Mouse (Mus musculus) G1E (cell line): ENCODE results near the gene Slc9b2. TPM values are rescaled to one million over a fixed set of nuclear protein-coding genes. Genes with fewer than 3 reads are reported as not detected.

Experiments used
- ATAC-seq: 2 replicates; pipeline ENCODE4 v1.8.0; 2016; ENCODE audit warnings: mild to moderate bottlenecking; ENCODE audit not compliant: insufficient number of reproducible peaks, poor library complexity, low FRiP score, severe bottlenecking; ENCODE audit errors: extremely low read depth
- DNase-seq: peaks from one replicate; pipeline ENCODE4 v3.0.0; 2012; ENCODE audit warnings: low spot score
- H3K27me3 ChIP-seq: 2 replicates; pipeline ENCODE4 v1.6.1; 2012; ENCODE audit warnings: mild to moderate bottlenecking, low read length, inconsistent platforms; ENCODE audit not compliant: insufficient read depth
- H3K36me3 ChIP-seq: replicated peaks from 2 replicates; pipeline ENCODE3; 2012; ENCODE audit warnings: mild to moderate bottlenecking, inconsistent platforms
- H3K4me1 ChIP-seq: 2 replicates; pipeline ENCODE4 v1.6.1; 2012; ENCODE audit warnings: low read depth, low read length, inconsistent platforms, mixed read lengths; ENCODE audit not compliant: insufficient read depth
- H3K4me3 ChIP-seq: 2 replicates; pipeline ENCODE4 v1.5.1; 2012; ENCODE audit warnings: low read depth, mild to moderate bottlenecking, inconsistent platforms, low read length, moderate library complexity, mixed read lengths
- H3K9me3 ChIP-seq: replicated peaks from 2 replicates; pipeline ENCODE4 v1.6.1; 2012; ENCODE audit warnings: inconsistent platforms
- CTCF ChIP-seq: IDR thresholded peaks from 2 replicates; pipeline ENCODE4 v1.5.1; 2012; ENCODE audit warnings: low read depth, low read length, inconsistent platforms, mixed read lengths
- GATA1 ChIP-seq: IDR thresholded peaks from 2 replicates; pipeline ENCODE4 v1.6.1; 2012; ENCODE audit warnings: borderline replicate concordance, low read length, inconsistent platforms, mixed read lengths
- GATA2 ChIP-seq: IDR thresholded peaks from 2 replicates; pipeline ENCODE4 v1.6.1; 2012; ENCODE audit warnings: low read depth, low read length, inconsistent platforms, borderline replicate concordance
- POLR2AphosphoS5 ChIP-seq: IDR thresholded peaks from 2 replicates; pipeline ENCODE4 v1.6.1; 2012; ENCODE audit warnings: low read depth, low read length, inconsistent platforms; ENCODE audit not compliant: insufficient replicate concordance
- TAL1 ChIP-seq: conservative IDR thresholded peaks from 2 replicates; pipeline ENCODE4 v1.6.1; 2012; ENCODE audit warnings: low read depth, low read length, inconsistent platforms, mixed read lengths
- polyA plus RNA-seq: library from polyadenylated mRNA; stranded (reverse); fragments of >175 nt; gene quantifications from 2 replicates; pipeline ENCODE4 v1.2.3, GENCODE M21; 2012
- total RNA-seq, 2 experiments: library from RNA; stranded (forward) in 1 of 2; stranded (reverse) in 1 of 2; fragments of 200-1000 nt in 1 of 2; fragments of >200 nt in 1 of 2; fragmentation: Nextera tagmentation in 1 of 2; gene quantifications; 2 replicates each; pipeline ENCODE4 v1.2.3; 2014 to 2017

Gene Slc9b2
- total and polyA plus RNA-seq, 3 experiments: not detected

- Histone ChIP-seq H3K9me3 (no peaks in the 10 kb centered on the region), H3K4me1 (peaks cover 6% of the 10 kb centered on the region; the same call in 1 of the 2 replicates), H3K27me3 (peaks cover 15% of the 10 kb centered on the region), H3K36me3 (no peaks in the 10 kb centered on the region), H3K4me3 (no peak overlapping the region)
- DNase-seq (no peak), ATAC-seq (no peak)
- TF ChIP-seq POLR2AphosphoS5 (no peak), GATA2 (no peak), TAL1 (no peak), GATA1 (no peak), CTCF (no peak)
Observed at GRCm38 (mm10) chr3:135280160-135280559, 27.3 kb upstream of the Slc9b2 start.

- no peak for TF ChIP-seq GATA2
- peak; percentile 78 for TF ChIP-seq CTCF
Observed at GRCm38 (mm10) chr3:135280669-135281415, 26.7 kb upstream of the Slc9b2 start, which contains the start of gene Bdh2. Gene Bdh2, plus strand, starts transcription at chr3:135281221.

GRCm38 (mm10) chr3:135281701-135282100 is 25.8 kb upstream of the Slc9b2 start:
- Histone ChIP-seq H3K9me3 (no peaks in the 10 kb centered on the region), H3K4me1 (peaks cover 6% of the 10 kb centered on the region; the same call in 1 of the 2 replicates), H3K27me3 (peaks cover 16% of the 10 kb centered on the region), H3K36me3 (no peaks in the 10 kb centered on the region), H3K4me3 (no peak overlapping the region)
- ATAC-seq: no peak
- TF ChIP-seq GATA2 (no peak), CTCF (no peak), GATA1 (no peak), POLR2AphosphoS5 (no peak), TAL1 (no peak)
- DNase-seq: no peak

More at GRCm38 (mm10) chr3:135280669-135281415, 26.7 kb upstream of the Slc9b2 start, which contains the start of gene Bdh2:
- no peak within 1 kb of the TSS for H3K4me3 ChIP-seq
- H3K36me3 ChIP-seq: no peaks in the 10 kb centered on the region
- ATAC-seq (peak; percentile 74), DNase-seq (peak; percentile 47)
- H3K9me3 ChIP-seq: no peaks in the 10 kb centered on the region
- H3K4me1 ChIP-seq: peaks cover 6% of the 10 kb centered on the region; the same call in 1 of the 2 replicates
- H3K27me3 ChIP-seq: peaks cover 16% of the 10 kb centered on the region

- H3K27me3 ChIP-seq: peaks cover 12% of the 10 kb centered on the region
- no peak overlapping the region for H3K4me3 ChIP-seq
- no peaks in the 10 kb centered on the region for H3K9me3 ChIP-seq
- ATAC-seq (no peak), DNase-seq (no peak)
- no peaks in the 10 kb centered on the region for H3K36me3 ChIP-seq
- TF ChIP-seq TAL1 (no peak), GATA1 (no peak), CTCF (no peak), GATA2 (no peak), POLR2AphosphoS5 (no peak)
- peaks cover 6% of the 10 kb centered on the region; the same call in 1 of the 2 replicates for H3K4me1 ChIP-seq
Observed at GRCm38 (mm10) chr3:135285256-135285655, 22.2 kb upstream of the Slc9b2 start.

- Histone ChIP-seq H3K4me1 (peaks cover 2% of the 10 kb centered on the region; the same call in 1 of the 2 replicates), H3K9me3 (no peaks in the 10 kb centered on the region), H3K36me3 (no peaks in the 10 kb centered on the region), H3K27me3 (peaks cover 12% of the 10 kb centered on the region), H3K4me3 (no peak overlapping the region)
- TF ChIP-seq CTCF: no peak
- no peak for TF ChIP-seq TAL1
- no peak for TF ChIP-seq GATA1
- TF ChIP-seq GATA2: no peak
- TF ChIP-seq POLR2AphosphoS5: no peak
- DNase-seq (no peak), ATAC-seq (no peak)
Observed at GRCm38 (mm10) chr3:135285807-135286206, 21.7 kb upstream of the Slc9b2 start.

- H3K9me3 ChIP-seq: no peaks in the 10 kb centered on the region
- H3K27me3 ChIP-seq: peaks cover 9% of the 10 kb centered on the region
- TF ChIP-seq GATA2: no peak
- TF ChIP-seq POLR2AphosphoS5: no peak
- no peak for TF ChIP-seq CTCF
- TF ChIP-seq GATA1: no peak
- no peak for TF ChIP-seq TAL1
- no peak overlapping the region for H3K4me3 ChIP-seq
- H3K36me3 ChIP-seq: no peaks in the 10 kb centered on the region
- ATAC-seq (no peak), DNase-seq (no peak)
- H3K4me1 ChIP-seq: no peaks in the 10 kb centered on the region
Observed at GRCm38 (mm10) chr3:135288138-135288750, 19.3 kb upstream of the Slc9b2 start.
